Mouse (Mus musculus) hindlimb bud, embryonic 11.5 days (tissue): Measurements from ENCODE around the gene Sypl.

ENCODE experiments used
- DNase-seq: peaks from one replicate; pipeline ENCODE4 v3.0.0-alpha.2; 2012; ENCODE audit warnings: low read depth, low spot score; ENCODE audit errors: extremely low spot score

Gene Sypl

DNA sequence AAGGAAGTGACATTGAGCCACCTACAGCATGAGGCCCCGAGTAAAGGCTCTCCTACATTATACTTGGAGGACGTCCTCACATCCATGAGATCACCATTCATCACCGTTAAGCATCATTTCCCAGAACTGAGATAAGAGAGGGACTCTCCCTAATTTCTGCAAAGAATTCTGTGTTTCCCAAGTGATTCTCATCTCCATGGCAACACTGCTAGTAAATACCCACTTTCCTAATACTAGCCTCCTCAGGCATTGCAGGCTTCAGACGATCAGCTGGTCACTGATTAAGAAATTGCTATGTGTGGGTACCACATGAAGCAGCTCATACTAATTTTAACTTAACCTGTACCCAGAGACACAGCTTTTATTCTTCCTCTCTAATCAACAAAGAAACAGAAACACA, 46.7 kb downstream of the Sypl start:
- no peak for DNase-seq

DNA sequence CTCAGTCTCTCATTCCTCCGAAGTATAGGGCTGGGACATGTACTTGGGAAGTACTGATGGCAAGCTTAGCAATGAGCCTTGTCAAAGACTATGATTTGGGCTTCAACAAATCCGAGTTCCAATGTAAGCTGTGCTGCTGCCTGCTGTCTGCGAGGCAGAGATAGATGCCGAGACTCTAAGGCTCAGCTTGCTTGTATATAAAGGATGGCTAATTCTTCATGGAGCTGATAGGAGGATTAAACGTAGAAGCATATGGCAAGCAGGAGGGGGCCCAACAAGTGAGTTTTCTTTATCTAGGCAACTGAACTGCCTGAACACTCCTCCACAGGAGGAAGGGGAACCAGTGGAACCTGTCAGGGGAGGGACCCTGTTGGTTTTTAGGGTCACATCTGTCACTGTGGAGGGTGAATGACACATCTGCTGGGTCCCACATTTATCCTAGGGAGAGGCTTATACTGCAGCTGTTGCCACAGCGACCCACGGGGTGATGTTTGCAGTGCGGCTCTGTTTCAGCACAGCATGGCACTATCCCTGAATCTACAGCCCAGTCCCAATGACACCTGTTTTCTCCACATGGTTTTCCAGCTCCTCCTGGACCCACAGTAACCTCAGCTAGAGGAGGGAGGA, 49.8 kb downstream of the Sypl start:
- no peak for DNase-seq

DNA sequence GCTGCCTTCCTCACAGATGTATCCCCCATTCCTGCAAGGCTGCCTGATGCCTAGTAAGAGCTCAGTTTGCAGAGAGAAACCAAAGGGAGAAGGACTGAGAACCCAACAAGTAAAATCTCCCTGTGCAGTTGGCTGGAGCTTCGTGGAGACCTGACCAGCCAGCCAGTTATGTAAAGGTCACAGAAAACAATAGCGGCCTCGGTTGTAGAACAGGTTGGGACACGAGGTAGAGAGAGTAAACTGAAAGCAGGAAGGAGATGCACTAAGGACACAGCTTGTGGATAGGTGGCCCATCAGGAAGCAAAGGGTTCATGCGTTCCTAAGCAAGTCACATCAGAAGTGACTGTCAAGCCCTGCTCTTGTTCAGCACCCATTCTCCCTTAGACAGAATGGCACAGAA, 52.2 kb downstream of the Sypl start:
- no peak for DNase-seq

DNA sequence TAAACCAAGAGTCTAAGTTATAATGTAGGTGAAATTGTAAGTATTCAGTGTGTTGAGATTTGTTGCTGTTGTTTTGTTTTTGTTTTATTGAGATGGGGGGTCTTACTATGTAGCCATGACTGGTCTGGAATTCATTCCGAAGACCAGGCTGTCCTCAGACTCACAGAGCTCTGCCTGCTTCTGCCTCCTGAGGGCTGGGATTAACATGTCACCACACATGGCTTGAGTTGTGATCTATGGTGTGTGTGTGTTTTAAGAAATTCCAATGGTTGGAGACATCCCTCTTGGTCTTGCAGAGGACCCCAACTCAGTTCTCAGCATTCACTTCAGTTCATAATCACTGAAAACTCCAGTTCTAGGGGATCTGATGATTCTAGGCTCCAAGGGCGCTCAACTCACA, 53.5 kb downstream of the Sypl start:
- no peak for DNase-seq

DNA sequence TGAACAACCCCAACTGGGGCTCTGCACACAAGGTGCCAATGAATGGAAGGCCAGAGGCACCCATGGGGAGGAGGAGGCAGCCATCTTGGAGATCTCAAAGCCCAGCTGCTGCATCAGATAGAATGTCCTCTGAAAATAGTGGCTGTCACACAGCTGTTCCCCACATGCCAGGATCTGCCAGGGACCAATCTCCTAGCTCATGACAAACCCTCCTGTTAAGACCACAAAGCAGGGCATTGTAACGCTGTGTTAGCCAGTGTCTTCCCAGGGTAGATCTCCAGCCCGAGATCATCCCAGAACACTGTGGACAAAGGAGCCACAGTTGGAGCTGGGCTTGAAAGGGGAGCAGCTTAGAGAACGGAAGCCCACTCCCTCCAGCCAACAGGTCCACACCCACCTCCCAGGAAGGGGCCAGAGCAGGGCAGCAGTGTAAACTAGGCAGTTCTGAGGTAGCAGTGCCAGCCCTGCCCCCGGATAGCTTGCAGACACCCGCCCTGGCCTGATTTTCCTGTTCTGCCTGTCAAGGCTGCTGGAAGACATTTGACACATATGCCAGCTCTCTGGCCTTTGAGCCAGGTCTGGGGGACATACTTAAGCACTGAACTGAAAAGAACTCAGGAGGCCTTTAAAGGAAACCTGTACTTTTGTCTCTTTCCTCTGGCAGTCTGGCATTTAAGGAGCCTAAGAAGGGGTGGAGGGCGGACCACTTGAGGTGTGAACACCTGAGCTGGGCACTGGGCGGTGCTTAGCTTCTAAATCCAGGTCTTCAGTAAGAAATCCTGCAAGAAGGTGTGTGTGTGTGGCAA, 54.8 kb downstream of the Sypl start:
- no peak for DNase-seq

DNA sequence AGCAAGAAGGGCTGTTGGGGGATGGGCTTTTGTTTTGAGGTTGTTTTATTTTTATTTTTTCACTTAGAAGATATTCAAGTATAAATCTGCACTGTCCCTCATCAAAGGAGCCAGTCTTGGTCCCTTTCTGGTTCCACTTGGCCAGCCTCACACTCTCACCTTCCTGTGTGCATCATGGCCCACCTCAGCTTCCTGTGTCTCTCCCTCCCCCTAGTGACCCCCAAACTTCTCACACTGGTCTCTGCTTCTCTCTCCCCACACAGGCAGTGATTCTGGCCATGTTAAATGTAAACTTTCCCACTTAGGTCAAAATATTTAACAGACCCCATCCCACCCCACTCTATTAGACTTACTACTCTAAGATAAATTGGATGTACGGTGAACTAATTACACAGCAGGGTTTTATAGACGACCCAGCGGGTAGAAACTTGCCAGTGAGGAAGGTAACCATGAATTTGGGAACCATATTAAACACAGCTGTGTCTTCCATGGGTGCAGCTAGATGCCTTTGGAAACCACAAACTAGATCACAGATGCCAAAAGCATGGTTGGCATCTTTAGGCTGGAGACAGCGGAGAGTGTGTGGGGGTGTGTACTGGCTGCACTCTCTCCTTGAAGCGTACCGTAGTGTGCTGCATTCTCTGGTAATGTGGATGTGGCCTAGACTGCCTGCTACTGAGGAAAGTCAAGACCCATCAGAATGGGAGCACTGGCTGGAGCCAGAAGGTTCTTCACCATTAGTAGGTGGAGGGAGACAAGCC, 55.7 kb downstream of the Sypl start:
- DNase-seq = no peak

DNA sequence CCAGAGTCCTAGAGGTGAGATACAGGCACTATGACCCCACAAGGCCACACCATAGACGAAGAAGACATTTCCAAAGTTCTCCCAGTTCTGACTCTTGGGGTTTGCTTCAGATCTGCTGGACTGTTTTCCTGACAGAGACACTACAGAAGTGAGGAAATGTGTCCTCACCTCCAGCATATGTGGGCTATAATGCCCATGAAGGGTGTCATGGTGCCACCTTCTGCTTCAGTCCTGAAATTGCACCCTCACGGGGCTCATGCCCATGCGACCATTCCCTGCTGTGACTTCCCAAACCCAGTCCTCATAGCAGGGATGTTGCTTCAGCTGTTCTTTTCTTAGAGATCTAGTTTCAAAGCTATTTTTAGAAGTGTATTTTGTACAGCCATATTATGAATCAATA, 56.3 kb downstream of the Sypl start:
- no peak for DNase-seq

DNA sequence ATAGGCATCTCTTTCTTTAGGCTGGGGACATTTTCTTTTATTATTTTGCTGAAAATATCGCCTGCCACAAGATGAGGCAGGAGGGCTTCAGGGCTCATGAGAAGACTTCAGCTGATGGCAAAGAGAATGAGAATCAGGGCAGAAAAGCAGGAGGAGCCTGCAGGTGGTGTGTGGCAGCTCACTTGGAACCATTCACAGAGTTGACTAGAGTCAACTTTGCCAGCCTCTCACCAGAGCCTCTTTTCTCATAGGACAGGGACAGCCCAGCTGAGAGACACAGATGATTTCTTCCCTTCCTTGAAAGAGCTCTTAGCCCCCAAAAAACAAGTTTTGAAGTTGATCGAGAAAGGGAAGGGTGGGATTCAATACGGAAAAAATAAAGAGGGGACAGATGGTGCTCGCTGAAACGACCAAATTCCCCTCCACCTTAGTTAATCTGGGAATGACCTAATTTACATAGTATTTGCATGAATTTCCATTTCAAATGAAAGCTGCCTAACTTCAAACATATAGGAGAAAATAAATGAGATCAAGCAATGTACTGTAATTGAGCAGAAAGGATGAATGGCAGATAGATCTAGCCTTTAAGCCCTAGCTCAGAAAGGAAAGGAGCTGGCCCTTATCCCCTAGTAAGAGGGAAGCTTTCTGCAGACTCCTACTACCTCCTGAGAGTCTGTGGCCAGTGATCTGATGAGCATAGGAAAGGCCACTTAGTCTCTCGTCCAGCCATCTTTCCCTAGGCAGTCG, 60.5 kb downstream of the Sypl start:
- DNase-seq = no peak

DNA sequence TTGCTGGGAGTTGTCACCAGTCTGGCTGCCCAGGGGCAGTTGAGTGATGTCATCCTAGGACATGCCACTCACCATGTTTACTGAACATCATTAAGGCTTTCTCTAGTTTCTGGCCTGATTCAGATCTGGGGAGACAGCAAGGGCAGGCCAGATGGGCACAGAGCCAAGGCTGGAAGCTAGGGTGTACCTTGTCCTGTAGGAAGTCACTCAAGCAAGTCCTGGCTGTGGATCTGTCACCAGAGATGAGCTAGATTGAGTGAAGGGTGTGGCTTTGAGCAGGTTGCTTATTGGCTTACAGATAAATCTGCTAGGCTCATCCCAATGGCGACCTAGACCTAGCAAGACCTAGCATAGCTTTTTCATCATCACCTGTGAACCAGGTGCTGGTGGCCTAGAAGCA, 61.4 kb downstream of the Sypl start:
- DNase-seq = no peak

DNA sequence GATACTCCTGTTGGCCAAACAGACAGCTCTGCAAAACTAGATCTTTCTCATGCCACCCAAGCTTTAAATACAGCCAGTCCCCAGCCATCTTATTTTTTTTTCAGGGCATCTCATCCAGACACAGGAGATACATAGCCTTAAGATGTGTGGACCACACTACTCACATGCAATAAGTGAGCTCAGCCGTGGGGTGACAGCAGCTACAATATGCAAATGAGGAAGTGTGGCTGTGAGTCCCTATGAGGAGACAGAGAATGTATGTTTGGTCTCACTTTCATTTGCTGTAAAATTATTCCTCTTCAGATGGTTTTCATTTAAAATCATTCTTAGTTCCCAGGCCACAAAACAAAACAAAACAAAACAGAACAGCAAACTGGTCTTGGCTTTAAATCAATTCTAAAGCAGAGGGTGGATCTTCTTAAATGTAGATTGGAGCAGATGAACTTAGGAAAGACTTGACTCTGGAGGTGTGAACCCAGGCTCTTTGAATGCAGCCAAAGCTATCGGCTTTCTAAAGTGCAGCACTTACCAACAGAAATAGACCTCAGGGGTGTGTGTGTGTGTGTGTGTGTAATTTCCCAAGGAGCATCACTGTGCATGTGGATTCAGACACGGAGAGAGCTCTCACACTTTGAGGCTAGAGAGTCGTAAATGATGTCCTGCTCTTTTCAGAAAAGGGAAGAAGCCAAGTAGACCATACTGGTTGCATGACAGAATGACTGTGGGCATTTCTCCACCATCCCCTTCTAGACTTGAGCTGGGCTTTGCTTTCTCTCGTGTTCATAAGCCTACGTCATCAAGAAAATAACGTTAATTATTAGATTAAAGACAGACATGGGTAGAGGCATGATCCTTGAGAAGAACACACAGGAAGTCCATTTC, 63.4 kb downstream of the Sypl start:
- DNase-seq = no peak

DNA sequence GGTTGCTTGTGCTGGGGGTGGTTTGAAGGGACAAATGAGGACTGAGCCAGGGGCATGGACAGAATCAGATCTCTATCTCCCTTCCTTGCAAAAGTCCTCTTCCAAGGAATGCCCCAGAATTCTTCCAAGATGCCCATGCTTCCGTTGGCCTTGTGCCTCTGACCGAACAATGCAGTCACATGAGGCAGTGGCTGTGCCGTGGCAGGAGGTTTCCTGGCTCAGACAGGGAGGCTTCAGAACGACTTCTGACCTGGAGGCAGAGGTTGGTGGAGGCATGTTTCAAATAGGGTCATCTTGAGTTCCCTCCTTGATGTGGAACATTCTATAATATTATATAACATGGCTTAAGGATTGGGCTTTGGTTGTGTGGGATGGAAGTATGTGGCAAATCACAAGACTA, 64.9 kb downstream of the Sypl start:
- DNase-seq = no peak

DNA sequence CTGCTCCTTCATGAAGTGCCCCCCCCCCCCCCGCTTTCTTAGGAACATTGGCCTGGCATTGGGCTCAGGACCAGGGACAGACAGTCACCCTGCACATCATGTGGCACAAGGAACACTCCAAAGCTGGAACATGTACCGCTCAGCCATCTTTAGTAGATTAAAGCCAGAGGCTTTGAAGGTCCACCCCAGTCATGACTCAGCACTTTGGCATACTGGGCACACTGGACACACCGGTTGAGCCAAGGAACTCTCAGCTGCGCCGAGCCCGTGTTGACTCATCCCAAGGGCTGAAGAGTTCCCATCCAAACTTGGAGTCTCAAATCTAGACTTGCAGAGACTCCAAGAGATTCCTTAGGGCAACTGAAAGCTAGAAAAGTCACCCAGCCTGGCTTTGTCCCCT, 66.3 kb downstream of the Sypl start:
- no peak for DNase-seq

DNA sequence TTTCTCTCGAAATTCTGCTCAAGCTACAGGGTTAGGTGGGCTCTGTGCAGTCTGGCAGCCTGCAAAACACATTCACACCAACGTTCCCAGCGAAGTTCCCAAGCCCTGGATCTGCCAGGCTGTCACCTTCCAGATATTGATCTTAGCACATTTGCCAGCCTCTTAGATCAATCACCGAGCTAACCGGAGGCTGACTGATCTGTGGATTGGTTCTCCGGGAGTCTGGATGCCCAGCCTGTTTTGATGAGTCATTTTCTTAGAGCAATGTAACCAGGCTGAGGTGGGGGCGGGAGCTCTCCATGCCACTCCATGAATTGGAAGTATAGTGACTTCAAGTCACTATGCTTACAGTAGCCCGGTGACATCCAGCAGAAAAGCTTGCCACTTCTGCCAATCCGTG, 67.4 kb downstream of the Sypl start:
- no peak for DNase-seq

DNA sequence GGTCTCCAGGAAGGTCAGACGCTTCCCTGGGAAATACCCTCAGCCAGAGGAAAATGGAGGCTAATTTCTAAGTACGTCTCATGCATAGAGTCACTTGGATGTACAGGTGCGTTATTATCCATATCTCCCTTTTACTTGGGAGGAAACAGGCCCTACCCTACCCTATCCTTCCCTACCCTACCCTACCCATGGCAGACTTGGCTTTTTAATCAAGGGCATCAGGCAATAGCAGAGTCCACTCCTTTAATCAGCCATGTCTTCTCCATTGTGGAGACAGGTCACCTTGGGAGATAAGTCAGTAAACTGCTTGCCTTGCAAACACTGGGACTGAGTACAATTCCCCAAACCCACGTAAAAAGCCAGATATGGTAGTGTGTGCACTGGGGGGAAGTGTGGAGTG, 68.1 kb downstream of the Sypl start:
- DNase-seq = no peak

DNA sequence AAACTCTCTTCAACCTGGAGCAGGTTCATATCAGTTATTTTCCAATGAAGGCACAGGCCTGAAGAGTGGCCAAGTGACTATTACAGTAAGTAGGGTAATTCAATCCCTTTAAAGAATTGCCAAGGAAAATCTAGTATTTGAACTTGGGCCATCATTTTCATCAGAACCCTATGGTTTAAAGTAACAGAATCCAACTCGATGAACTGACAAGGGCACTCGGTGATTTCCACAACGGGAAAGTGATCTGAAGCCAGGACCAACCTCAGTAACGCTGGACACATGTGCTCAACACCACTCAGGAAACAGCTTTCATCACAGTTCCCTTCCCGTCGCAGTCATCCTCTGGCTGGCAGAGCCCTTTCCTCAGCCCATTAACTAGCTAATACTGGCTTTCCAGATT, 70.8 kb downstream of the Sypl start:
- DNase-seq = no peak

DNA sequence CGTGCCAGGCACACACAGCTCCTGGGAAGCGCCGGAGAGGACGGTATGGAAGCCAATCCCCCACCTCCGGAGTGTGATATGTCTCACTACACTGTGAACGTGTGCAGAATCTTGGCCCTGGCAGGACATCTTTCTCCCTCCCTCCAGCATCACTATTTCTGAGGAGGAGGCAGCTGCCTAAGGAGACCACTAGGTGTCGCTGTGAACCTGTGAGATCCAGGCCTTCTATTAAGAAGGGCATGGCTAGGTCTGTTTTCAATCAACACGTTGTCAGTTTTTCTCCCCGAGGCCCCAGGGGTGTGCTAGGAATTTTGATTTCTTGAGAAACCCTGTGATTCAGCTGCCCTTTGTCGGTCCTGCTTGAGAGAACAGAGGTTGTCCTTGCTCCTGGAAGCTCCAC, 73.4 kb downstream of the Sypl start:
- DNase-seq = peak; percentile 93

DNA sequence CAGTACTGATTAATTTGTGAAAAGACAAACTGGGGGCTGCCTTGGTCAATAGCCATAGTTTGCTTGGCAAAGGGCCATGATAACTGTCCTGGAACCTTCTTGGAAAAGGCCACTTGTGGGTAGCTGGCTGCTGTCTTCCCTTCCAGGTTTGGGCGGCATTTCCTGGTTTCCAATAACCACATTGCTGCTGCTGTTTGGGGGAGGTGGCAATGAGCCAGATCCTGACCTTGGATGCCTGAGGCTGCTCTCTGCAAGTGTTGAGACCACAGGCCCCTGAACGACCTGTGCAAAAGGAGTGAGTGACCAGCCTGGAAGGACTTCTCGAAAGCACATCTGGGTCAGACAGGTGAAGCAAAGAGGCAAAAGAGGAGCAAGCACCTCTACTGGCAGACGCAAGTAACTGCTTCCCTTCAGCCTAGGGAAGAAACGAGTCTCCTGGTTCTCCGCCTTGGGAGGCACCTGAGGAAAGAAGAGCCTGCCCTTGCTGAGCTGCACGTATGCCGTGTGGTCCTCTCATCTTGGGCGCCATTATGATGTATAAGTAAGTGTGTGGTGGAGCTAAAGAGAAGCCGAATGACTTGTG, 74.5 kb downstream of the Sypl start:
- no peak for DNase-seq

DNA sequence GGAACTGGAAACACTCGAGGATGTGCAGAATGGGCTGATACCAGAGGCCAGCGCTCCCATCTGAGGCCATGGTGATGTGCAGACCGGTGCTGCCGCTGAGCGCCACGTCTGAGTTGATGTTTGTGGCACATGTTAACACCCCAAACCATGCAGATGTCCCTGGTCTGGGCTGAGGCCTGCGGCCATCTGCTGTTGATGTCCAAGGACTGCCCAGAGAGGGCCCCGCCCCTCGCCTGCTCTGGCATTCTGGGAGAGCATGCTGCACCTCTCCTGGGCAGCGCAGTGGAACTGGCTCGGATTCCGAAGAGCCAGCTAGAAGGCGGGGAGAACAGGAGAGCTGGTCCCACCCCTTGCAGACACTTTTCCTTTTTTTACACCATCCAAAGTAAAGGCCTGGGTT, 75.0 kb downstream of the Sypl start:
- DNase-seq = no peak
